Mouse (Mus musculus): Measurements from ENCODE around the gene Tnni1. TPM values are rescaled to one million over a fixed set of nuclear protein-coding genes. Genes with fewer than 3 reads are reported as not detected.

Tnni1 gene
- polyA plus RNA-seq, 1 experiment from 2014 or later: 3.4 TPM

GRCm38 (mm10) chr1:135764206-135764528 lies 15.1 kb upstream of the Tnni1 start:
- Histone ChIP-seq H3K9me3 (ENCODE audit: control insufficient read depth, low read length) (no peaks in the 10 kb centered on the region), H3K27me3 (ENCODE audit: control insufficient read depth, insufficient read depth, low read length) (no peaks in the 10 kb centered on the region; the same call in 1 of the 2 replicates), H3K27ac (ENCODE audit: low read depth, low read length) (no peak overlapping the region), H3K4me2 (ENCODE audit: low read depth, low read length) (no peak overlapping the region), H3K36me3 (ENCODE audit: control insufficient read depth, insufficient read depth, low read length) (no peaks in the 10 kb centered on the region), H3K9ac (replicated peaks; ENCODE audit: low read depth, low read length) (no peak overlapping the region), H3K4me3 (ENCODE audit: low read depth, low read length) (no peak overlapping the region), H3K4me1 (ENCODE audit: control insufficient read depth, insufficient read depth, low read length) (peaks cover 8% of the 10 kb centered on the region)
- 88% methylated on average over 2 of the region's 2 CpGs for WGBS
- ATAC-seq (ENCODE audit: low read depth): no peak

DNA sequence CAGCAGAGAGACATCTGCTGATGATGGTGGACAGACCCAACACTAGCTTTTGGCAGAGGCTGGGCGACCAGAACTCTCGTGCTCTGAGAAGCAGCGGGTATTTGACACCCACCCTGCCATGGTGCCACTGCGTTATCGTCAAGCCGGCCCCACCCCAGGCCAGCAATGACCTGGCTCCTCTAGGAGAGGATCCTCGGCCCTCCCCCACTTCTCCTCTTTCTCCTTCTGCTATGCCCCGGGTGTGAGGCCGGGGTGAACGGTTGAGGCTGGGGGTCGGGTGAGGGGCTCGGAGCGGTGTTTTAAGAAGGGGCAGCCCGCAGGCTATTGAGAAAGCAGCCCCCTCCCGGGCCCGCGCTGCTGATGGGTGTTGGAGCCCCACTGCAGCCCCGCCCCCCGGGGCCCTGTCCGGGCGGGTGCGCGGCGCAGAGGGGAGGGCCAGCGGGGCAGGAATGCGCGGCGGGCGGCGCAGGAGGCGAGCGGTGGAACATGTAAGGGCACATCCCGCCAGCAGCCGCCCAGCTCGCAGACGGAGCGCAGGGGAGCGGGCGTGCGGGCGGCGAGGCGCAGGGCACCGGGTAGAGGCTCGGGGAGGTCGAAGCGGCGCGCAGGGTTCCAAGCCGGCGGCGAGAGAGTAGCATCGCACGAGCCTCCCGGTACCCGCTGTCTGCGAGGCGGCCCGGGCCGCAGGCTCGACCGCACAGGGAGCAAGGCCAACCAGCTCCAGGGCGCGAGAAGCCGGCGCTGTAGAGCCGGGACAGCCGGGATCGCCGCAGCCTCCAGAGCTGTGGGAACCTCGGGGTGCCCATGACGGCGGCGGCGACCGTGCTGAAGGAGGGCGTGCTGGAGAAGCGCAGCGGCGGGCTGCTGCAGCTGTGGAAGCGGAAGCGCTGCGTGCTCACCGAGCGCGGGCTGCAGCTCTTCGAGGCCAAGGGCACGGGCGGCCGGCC lies 13.3 kb upstream of the Tnni1 start, which contains the start of gene Phlda3:
TSS of gene Phlda3 (plus strand) at position 475 of the 947 bp plus-strand sequence.
- Histone ChIP-seq H3K36me3 (ENCODE audit: control insufficient read depth, insufficient read depth, low read length) (no peaks in the 10 kb centered on the region), H3K4me2 (ENCODE audit: low read depth, low read length) (peak within 1 kb of the TSS; percentile 79), H3K27ac (ENCODE audit: low read depth, low read length) (peak within 1 kb of the TSS; percentile 48), H3K27me3 (ENCODE audit: control insufficient read depth, insufficient read depth, low read length) (no peaks in the 10 kb centered on the region; the same call in 1 of the 2 replicates), H3K9ac (replicated peaks; ENCODE audit: low read depth, low read length) (peak within 1 kb of the TSS; percentile 83), H3K9me3 (ENCODE audit: control insufficient read depth, low read length) (no peaks in the 10 kb centered on the region), H3K4me1 (ENCODE audit: control insufficient read depth, insufficient read depth, low read length) (peaks cover 8% of the 10 kb centered on the region), H3K4me3 (ENCODE audit: low read depth, low read length) (peak within 1 kb of the TSS; percentile 53)
- peak; percentile 85 for ATAC-seq (ENCODE audit: low read depth)
- WGBS: 1% methylated on average over 86 of the region's 90 CpGs

- peak overlapping the region; percentile 48 for H3K27ac ChIP-seq (ENCODE audit: low read depth, low read length)
- H3K9ac ChIP-seq (replicated peaks; ENCODE audit: low read depth, low read length): peak overlapping the region; percentile 83
- ATAC-seq (ENCODE audit: low read depth): no peak; the same call in none of the 2 replicates
- H3K4me3 ChIP-seq (ENCODE audit: low read depth, low read length): peak overlapping the region; percentile 53
- H3K4me1 ChIP-seq (ENCODE audit: control insufficient read depth, insufficient read depth, low read length): peaks cover 15% of the 10 kb centered on the region
- peak overlapping the region; percentile 79 for H3K4me2 ChIP-seq (ENCODE audit: low read depth, low read length)
- WGBS: 25% methylated on average over 30 of the region's 30 CpGs
- no peaks in the 10 kb centered on the region for H3K36me3 ChIP-seq (ENCODE audit: control insufficient read depth, insufficient read depth, low read length)
- H3K27me3 ChIP-seq (ENCODE audit: control insufficient read depth, insufficient read depth, low read length): no peaks in the 10 kb centered on the region; the same call in 1 of the 2 replicates
- no peaks in the 10 kb centered on the region for H3K9me3 ChIP-seq (ENCODE audit: control insufficient read depth, low read length)
Observed at GRCm38 (mm10) chr1:135766592-135767306, 12.5 kb upstream of the Tnni1 start.

GRCm38 (mm10) chr1:135767324-135767890 lies 11.8 kb upstream of the Tnni1 start:
- WGBS: 86% methylated on average over 4 of the region's 4 CpGs
- Histone ChIP-seq H3K9me3 (ENCODE audit: control insufficient read depth, low read length) (no peaks in the 10 kb centered on the region), H3K9ac (replicated peaks; ENCODE audit: low read depth, low read length) (no peak overlapping the region; the same call in 1 of the 2 replicates), H3K4me2 (ENCODE audit: low read depth, low read length) (peak overlapping the region; percentile 79), H3K4me3 (ENCODE audit: low read depth, low read length) (peak overlapping the region; percentile 53), H3K27me3 (ENCODE audit: control insufficient read depth, insufficient read depth, low read length) (no peaks in the 10 kb centered on the region; the same call in 1 of the 2 replicates), H3K36me3 (ENCODE audit: control insufficient read depth, insufficient read depth, low read length) (no peaks in the 10 kb centered on the region), H3K27ac (ENCODE audit: low read depth, low read length) (no peak overlapping the region), H3K4me1 (ENCODE audit: control insufficient read depth, insufficient read depth, low read length) (peaks cover 15% of the 10 kb centered on the region)
- no peak for ATAC-seq (ENCODE audit: low read depth)

DNA sequence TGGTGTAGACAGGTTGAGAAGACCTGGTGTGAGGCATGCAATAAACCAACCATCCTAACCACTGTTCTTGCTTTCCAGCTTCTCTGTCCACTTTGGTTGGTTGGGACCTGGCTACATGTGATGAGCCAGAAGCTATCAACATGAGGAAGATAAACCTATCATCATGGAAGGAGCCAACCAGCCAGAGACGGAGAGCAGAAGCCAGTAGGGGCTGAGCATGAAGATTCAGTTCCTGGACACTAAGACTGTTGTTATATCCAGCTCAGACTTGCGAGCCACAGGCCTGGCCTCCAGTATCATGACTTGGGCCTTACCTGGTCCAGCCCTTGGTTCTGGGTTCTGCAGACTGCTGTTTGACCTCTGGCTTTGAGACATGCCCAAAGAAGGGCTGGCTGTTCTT lies 10.8 kb upstream of the Tnni1 start:
- Histone ChIP-seq H3K27ac (ENCODE audit: low read depth, low read length) (no peak overlapping the region), H3K4me3 (ENCODE audit: low read depth, low read length) (no peak overlapping the region), H3K9me3 (ENCODE audit: control insufficient read depth, low read length) (no peaks in the 10 kb centered on the region), H3K27me3 (ENCODE audit: control insufficient read depth, insufficient read depth, low read length) (no peaks in the 10 kb centered on the region; the same call in 1 of the 2 replicates), H3K36me3 (ENCODE audit: control insufficient read depth, insufficient read depth, low read length) (no peaks in the 10 kb centered on the region), H3K4me1 (ENCODE audit: control insufficient read depth, insufficient read depth, low read length) (peaks cover 15% of the 10 kb centered on the region), H3K4me2 (ENCODE audit: low read depth, low read length) (no peak overlapping the region), H3K9ac (replicated peaks; ENCODE audit: low read depth, low read length) (no peak overlapping the region)
- WGBS: 96% methylated on average over 2 of the region's 2 CpGs
- ATAC-seq (ENCODE audit: low read depth): no peak

DNA sequence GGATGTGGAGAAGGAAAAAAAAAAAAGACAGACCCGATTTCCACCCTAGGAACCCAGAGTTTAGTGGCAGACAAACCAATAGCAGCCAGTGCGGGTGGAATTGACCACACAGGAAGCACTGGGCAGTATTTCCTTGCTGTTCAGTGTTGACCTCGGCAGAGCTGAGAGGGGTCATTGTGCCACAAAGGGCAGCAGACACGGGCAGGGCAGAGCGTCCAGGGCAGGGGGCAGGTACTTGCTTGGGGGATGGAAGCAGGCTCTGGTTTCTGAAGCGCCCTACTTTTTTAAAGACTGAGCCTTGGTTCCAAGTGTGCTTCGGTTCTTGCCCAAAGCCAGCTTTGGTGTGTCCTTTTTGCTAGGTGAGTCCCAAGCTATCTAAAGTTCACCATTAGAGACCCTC lies 9.0 kb upstream of the Tnni1 start:
- Histone ChIP-seq H3K27ac (ENCODE audit: low read depth, low read length) (no peak overlapping the region), H3K27me3 (ENCODE audit: control insufficient read depth, insufficient read depth, low read length) (no peaks in the 10 kb centered on the region; the same call in 1 of the 2 replicates), H3K4me1 (ENCODE audit: control insufficient read depth, insufficient read depth, low read length) (peaks cover 15% of the 10 kb centered on the region), H3K9me3 (ENCODE audit: control insufficient read depth, low read length) (no peaks in the 10 kb centered on the region), H3K36me3 (ENCODE audit: control insufficient read depth, insufficient read depth, low read length) (no peaks in the 10 kb centered on the region), H3K4me3 (ENCODE audit: low read depth, low read length) (no peak overlapping the region), H3K9ac (replicated peaks; ENCODE audit: low read depth, low read length) (no peak overlapping the region), H3K4me2 (ENCODE audit: low read depth, low read length) (no peak overlapping the region)
- no peak for ATAC-seq (ENCODE audit: low read depth)
- 77% methylated on average over 7 of the region's 7 CpGs for WGBS

DNA sequence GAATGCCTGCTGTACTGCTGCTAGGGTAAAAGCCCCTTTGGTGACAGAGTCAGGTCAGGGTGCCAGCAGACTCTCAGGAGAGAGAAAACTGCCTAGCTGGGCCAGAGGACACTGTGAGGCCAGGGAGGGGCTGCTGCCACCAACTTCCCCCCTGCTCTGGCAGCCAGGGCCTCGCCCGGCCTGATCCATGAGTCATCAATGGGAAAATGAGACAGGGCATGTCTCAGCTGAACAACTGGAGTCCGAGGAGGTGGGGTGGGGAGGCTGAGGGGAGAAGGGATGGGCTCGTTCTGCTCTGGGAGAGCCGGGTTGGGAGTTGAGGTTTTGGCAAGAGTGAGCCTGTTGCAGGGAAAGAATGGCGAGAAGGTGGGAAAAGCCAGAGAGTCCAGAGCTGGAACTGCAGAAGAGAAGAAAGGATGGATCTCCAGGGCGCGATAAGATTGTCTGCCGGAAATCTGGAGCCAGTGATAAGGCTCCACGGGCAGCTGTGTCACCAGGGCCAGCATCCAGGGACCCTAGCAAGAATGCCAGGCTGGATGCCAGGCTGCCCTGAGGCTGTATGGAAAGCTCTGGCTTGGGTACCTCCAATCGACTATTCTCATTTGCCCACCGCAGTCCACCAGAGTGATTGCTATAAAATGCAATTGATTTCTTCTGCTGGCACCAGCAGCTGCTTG lies 8.2 kb upstream of the Tnni1 start:
- Histone ChIP-seq H3K9ac (replicated peaks; ENCODE audit: low read depth, low read length) (no peak overlapping the region), H3K4me1 (ENCODE audit: control insufficient read depth, insufficient read depth, low read length) (peaks cover 15% of the 10 kb centered on the region), H3K9me3 (ENCODE audit: control insufficient read depth, low read length) (no peaks in the 10 kb centered on the region), H3K4me2 (ENCODE audit: low read depth, low read length) (no peak overlapping the region), H3K4me3 (ENCODE audit: low read depth, low read length) (no peak overlapping the region), H3K36me3 (ENCODE audit: control insufficient read depth, insufficient read depth, low read length) (no peaks in the 10 kb centered on the region), H3K27ac (ENCODE audit: low read depth, low read length) (no peak overlapping the region; the same call in 1 of the 2 replicates), H3K27me3 (ENCODE audit: control insufficient read depth, insufficient read depth, low read length) (no peaks in the 10 kb centered on the region)
- 0 out of 2 replicates have a peak, but pooled peaks have one; percentile 15 for ATAC-seq (ENCODE audit: low read depth)
- 49% methylated on average over 12 of the region's 12 CpGs for WGBS

DNA sequence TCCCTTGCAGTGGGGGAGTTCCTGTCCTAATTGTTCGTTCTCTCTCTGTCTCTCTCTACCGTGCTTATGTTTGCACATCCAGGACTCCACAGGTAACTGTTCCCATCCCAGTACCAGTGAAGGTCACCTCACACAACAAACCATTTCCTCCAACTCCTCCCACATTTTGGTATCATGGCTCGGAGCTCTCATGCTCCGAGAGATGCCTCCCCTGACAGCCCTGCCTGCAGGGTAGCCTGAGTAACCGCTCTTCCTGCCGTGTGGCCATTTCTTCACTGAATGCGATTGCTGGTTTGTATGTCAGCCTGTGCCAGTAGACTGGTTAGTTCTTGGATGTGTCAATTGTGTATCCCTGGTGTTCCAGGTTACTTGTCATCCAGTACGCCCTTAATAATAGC lies 7.7 kb upstream of the Tnni1 start:
- Histone ChIP-seq H3K4me1 (ENCODE audit: control insufficient read depth, insufficient read depth, low read length) (peaks cover 15% of the 10 kb centered on the region), H3K36me3 (ENCODE audit: control insufficient read depth, insufficient read depth, low read length) (no peaks in the 10 kb centered on the region), H3K27ac (ENCODE audit: low read depth, low read length) (no peak overlapping the region), H3K9ac (replicated peaks; ENCODE audit: low read depth, low read length) (no peak overlapping the region), H3K9me3 (ENCODE audit: control insufficient read depth, low read length) (no peaks in the 10 kb centered on the region), H3K4me2 (ENCODE audit: low read depth, low read length) (no peak overlapping the region), H3K4me3 (ENCODE audit: low read depth, low read length) (no peak overlapping the region), H3K27me3 (ENCODE audit: control insufficient read depth, insufficient read depth, low read length) (no peaks in the 10 kb centered on the region)
- WGBS: 68% methylated on average over 8 of the region's 8 CpGs
- ATAC-seq (ENCODE audit: low read depth): no peak

All from neural tube, embryonic 14.5 days (tissue).